Mouse (Mus musculus) midbrain, embryonic 11.5 days (tissue): Measurements from ENCODE around the gene Sox6. TPM values are rescaled to one million over a fixed set of nuclear protein-coding genes. Genes with fewer than 3 reads are reported as not detected.

Experiments used
- ATAC-seq: fragments of 200-750 bp; cut with Nextera tagmentation; 2 replicates; pipeline ENCODE4 v1.8.0; 2017; ENCODE audit warnings: moderate TSS enrichment, moderate library complexity; ENCODE audit not compliant: low FRiP score
- DNase-seq: peaks from one replicate; pipeline ENCODE4 v3.0.0; 2015; ENCODE audit warnings: low spot score; ENCODE audit errors: missing footprints
- H3K27ac ChIP-seq: fragments of 300-500 bp; sonication (generic); 2 replicates; pipeline ENCODE4 v1.5.1; 2014; ENCODE audit warnings: low read depth, low read length
- H3K27me3 ChIP-seq: fragments of 300-500 bp; sonication (generic); 2 replicates; pipeline ENCODE4 v1.6.1; 2014; ENCODE audit warnings: mild to moderate bottlenecking, low read length, moderate library complexity, mixed read lengths; ENCODE audit not compliant: control insufficient read depth, insufficient read depth
- H3K36me3 ChIP-seq: fragments of 300-500 bp; sonication (generic); 2 replicates; pipeline ENCODE4 v1.6.1; 2014; ENCODE audit warnings: mild to moderate bottlenecking, low read length, moderate library complexity, mixed read lengths; ENCODE audit not compliant: control insufficient read depth, insufficient read depth
- H3K4me1 ChIP-seq: fragments of 300-500 bp; sonication (generic); 2 replicates; pipeline ENCODE4 v1.6.1; 2014; ENCODE audit warnings: low read length; ENCODE audit not compliant: control insufficient read depth, insufficient read depth
- H3K4me2 ChIP-seq: fragments of 300-500 bp; sonication (generic); 2 replicates; pipeline ENCODE4 v1.6.1; 2014; ENCODE audit warnings: mild to moderate bottlenecking, moderate library complexity
- H3K4me3 ChIP-seq: fragments of 300-500 bp; sonication (generic); 2 replicates; pipeline ENCODE4 v1.5.1; 2014; ENCODE audit warnings: low read depth, low read length
- H3K9ac ChIP-seq: fragments of 300-500 bp; sonication (generic); 2 replicates; pipeline ENCODE4 v1.6.1; 2014; ENCODE audit warnings: low read length
- H3K9me3 ChIP-seq: fragments of 300-500 bp; sonication (generic); 2 replicates; pipeline ENCODE4 v1.6.1; 2016; ENCODE audit warnings: low read length; ENCODE audit not compliant: control insufficient read depth
- WGBS: fragments of 180-500 bp; shearing (Covaris S2); extraction: QIAGEN DNeasy Blood & Tissue Kit; methylation state at CpG from one replicate; pipeline ENCODE4 v1.1.7; 2014; 5-methylcytosine and 5-hydroxymethylcytosine counted together
- polyA plus RNA-seq: library from polyadenylated mRNA; unstranded; fragments of >200 nt; fragmentation: Nextera tagmentation; extraction: Ambion mirVana; gene quantifications from 2 replicates; pipeline ENCODE4 v1.2.1, GENCODE M21; 2014

Sox6 gene
- polyA plus RNA-seq, 1 experiment from 2014 or later = 42.7 TPM

DNA sequence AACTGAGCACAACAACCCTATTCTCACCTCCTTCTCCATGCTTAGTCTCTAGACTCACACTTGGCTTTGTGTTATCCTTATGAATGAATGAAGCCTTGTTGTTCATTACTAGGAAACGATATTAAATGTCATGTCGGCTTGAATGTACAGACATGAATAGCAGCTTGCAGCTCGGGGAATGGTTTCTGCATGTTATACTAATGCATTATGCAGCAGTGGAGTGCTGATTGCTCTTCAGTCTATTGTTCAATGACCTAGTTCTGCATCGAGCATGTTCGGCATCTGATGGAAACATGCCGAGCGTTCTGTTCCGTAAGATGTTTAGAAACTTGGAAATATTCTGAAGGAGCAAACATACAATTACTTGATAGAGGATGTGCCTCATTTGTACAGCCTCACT is 524.9 kb downstream of the Sox6 start:
- peak; percentile 39 for DNase-seq
- no peaks in the 10 kb centered on the region for H3K27me3 ChIP-seq
- 88% methylated on average over 8 of the region's 8 CpGs for WGBS
- H3K9ac ChIP-seq = no peak overlapping the region
- H3K4me2 ChIP-seq = no peak overlapping the region
- no peaks in the 10 kb centered on the region for H3K4me1 ChIP-seq
- H3K27ac ChIP-seq = no peak overlapping the region
- no peak overlapping the region for H3K4me3 ChIP-seq
- H3K36me3 ChIP-seq = no peaks in the 10 kb centered on the region
- no peaks in the 10 kb centered on the region for H3K9me3 ChIP-seq
- ATAC-seq = no peak

DNA sequence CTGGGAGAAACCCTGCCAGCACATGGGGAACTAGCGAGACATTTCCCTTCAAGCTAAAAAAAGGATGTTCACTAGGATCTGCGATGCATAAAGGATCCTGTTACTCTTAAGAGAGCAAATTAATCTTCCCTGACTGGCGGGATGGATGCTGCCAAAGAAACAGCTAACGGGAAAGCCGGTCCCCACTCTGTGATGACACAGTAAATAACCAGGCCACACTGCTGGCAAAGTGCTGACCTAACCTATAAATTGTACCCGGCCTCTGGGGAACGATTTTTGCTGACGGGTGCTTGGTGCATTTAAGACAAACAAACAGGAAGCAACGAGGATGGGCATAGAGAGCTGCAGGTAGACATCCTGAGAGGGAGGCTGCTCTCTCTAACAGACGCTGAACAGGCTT is 526.8 kb downstream of the Sox6 start:
- peak; percentile 75 for DNase-seq
- Histone ChIP-seq H3K4me2 (no peak overlapping the region), H3K4me1 (no peaks in the 10 kb centered on the region), H3K4me3 (no peak overlapping the region), H3K9ac (no peak overlapping the region), H3K27ac (no peak overlapping the region), H3K9me3 (no peaks in the 10 kb centered on the region), H3K36me3 (no peaks in the 10 kb centered on the region), H3K27me3 (no peaks in the 10 kb centered on the region)
- WGBS = 80% methylated on average over 10 of the region's 10 CpGs
- no peak for ATAC-seq

GRCm38 (mm10) chr7:115511091-115511490 is 527.5 kb downstream of the Sox6 start:
- Histone ChIP-seq H3K9me3 (no peaks in the 10 kb centered on the region), H3K36me3 (no peaks in the 10 kb centered on the region), H3K4me1 (no peaks in the 10 kb centered on the region), H3K4me3 (no peak overlapping the region), H3K27ac (no peak overlapping the region), H3K4me2 (no peak overlapping the region), H3K27me3 (no peaks in the 10 kb centered on the region), H3K9ac (no peak overlapping the region)
- 90% methylated on average over 5 of the region's 5 CpGs for WGBS
- ATAC-seq (no peak), DNase-seq (peak; percentile 4)

DNA sequence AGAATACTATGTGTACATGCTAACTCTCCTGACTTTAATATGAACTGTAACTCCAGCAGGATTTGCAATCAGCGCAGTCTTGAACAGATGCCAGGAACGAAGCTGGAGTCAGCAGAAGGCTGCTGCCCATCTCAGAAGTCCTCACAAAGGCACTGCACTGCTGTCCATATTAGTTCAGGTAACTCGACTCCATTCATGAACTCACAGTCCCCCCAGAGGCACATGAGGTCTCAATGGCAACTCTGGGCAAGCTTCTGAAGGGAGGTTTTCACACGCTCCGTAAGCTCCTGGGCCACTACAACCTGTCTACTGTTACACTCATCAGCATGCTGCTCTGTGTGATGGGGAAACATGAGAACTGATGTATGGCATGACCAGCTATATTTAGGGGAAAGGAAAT is 528.6 kb downstream of the Sox6 start:
- 77% methylated on average over 5 of the region's 5 CpGs for WGBS
- H3K9ac ChIP-seq = no peak overlapping the region
- no peak overlapping the region for H3K4me2 ChIP-seq
- no peak overlapping the region for H3K27ac ChIP-seq
- H3K27me3 ChIP-seq = no peaks in the 10 kb centered on the region
- ATAC-seq = no peak
- H3K9me3 ChIP-seq = no peaks in the 10 kb centered on the region
- no peaks in the 10 kb centered on the region for H3K4me1 ChIP-seq
- peak; percentile 66 for DNase-seq
- H3K36me3 ChIP-seq = no peaks in the 10 kb centered on the region
- no peak overlapping the region for H3K4me3 ChIP-seq

DNA sequence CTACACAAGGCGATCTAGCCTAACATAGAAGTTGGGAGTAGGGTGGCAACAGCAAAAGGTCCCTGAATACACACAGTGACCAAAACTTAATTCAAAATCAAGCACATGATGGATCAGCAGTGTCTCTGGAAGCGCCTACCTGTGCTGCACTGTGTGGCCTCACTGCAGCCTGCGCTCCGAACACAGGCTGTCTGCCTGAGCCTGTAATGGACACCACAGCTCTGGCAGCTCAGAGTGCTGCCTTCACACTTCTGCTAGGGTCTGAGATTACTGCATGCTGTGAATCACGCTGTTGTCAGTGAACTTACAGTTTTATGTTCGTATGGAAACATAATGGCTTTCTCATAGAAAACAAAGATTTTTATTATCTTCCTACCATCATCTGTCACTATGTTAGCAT is 532.2 kb downstream of the Sox6 start:
- 87% methylated on average over 6 of the region's 6 CpGs for WGBS
- H3K9me3 ChIP-seq = no peaks in the 10 kb centered on the region
- H3K4me1 ChIP-seq = peaks cover 11% of the 10 kb centered on the region
- H3K27ac ChIP-seq = no peak overlapping the region
- no peaks in the 10 kb centered on the region; the same call in 1 of the 2 replicates for H3K27me3 ChIP-seq
- H3K9ac ChIP-seq = no peak overlapping the region
- no peak overlapping the region for H3K4me3 ChIP-seq
- H3K4me2 ChIP-seq = no peak overlapping the region
- DNase-seq (peak; percentile 31), ATAC-seq (no peak)
- no peaks in the 10 kb centered on the region for H3K36me3 ChIP-seq

- H3K27ac ChIP-seq = no peak overlapping the region
- H3K9me3 ChIP-seq = no peaks in the 10 kb centered on the region
- H3K4me2 ChIP-seq = no peak overlapping the region
- ATAC-seq = no peak
- H3K36me3 ChIP-seq = no peaks in the 10 kb centered on the region
- DNase-seq = peak; percentile 89
- no peak overlapping the region for H3K9ac ChIP-seq
- 15% methylated on average over 3 of the region's 3 CpGs for WGBS
- no peaks in the 10 kb centered on the region; the same call in 1 of the 2 replicates for H3K27me3 ChIP-seq
- H3K4me1 ChIP-seq = peaks cover 13% of the 10 kb centered on the region
- H3K4me3 ChIP-seq = no peak overlapping the region
Measured at GRCm38 (mm10) chr7:115501497-115501896, 537.1 kb downstream of the Sox6 start.

- H3K36me3 ChIP-seq = no peaks in the 10 kb centered on the region
- no peak overlapping the region for H3K27ac ChIP-seq
- peaks cover 13% of the 10 kb centered on the region for H3K4me1 ChIP-seq
- no peaks in the 10 kb centered on the region; the same call in 1 of the 2 replicates for H3K27me3 ChIP-seq
- peak; percentile 82 for DNase-seq
- no peak overlapping the region for H3K4me3 ChIP-seq
- H3K4me2 ChIP-seq = no peak overlapping the region
- no peak for ATAC-seq
- no peak overlapping the region for H3K9ac ChIP-seq
- H3K9me3 ChIP-seq = no peaks in the 10 kb centered on the region
Measured at GRCm38 (mm10) chr7:115500825-115501224, 537.8 kb downstream of the Sox6 start.

DNA sequence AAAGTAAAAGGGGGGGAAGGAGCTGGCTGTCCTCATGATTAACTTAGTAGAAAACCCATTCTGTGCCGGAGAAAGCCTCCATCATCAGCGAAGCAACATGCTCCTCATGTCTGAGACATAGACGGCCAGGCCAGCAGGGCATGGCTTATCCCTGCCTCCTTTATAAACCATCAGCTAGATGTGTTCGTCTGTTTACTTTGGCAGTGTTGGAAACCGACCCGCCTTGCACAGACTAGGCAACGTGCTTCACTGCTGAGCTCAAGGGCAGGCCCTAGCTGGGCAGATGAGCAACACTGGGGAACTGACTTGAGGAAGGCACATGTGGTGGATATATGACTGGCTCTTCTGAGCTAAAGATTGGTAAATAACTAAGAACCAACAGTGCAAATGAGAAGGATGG is 538.4 kb downstream of the Sox6 start:
- no peak overlapping the region for H3K4me2 ChIP-seq
- no peak overlapping the region for H3K27ac ChIP-seq
- peaks cover 13% of the 10 kb centered on the region for H3K4me1 ChIP-seq
- WGBS = 55% methylated on average over 7 of the region's 7 CpGs
- H3K4me3 ChIP-seq = no peak overlapping the region
- peak; percentile 81 for DNase-seq
- no peak overlapping the region for H3K9ac ChIP-seq
- no peaks in the 10 kb centered on the region for H3K36me3 ChIP-seq
- H3K27me3 ChIP-seq = no peaks in the 10 kb centered on the region; the same call in 1 of the 2 replicates
- no peak for ATAC-seq
- H3K9me3 ChIP-seq = no peaks in the 10 kb centered on the region

DNA sequence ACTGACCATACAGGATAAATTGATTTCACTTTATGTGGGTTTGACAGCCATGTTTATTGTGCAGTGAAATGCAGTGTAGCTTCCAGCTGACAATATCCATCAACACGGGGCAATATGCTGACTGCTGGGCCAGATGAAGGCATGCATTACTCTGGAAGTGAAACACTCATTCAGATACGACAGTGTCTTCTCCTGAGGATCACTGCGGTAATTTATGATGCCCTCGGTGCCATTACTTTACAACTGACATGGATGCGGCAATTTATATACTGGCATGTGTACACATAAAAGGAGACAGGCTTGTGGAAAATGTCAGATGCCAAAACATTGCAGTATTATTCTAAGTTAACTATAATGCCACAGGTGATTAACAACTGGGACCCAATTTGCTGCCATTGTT is 546.9 kb downstream of the Sox6 start:
- Histone ChIP-seq H3K27me3 (no peaks in the 10 kb centered on the region), H3K36me3 (no peaks in the 10 kb centered on the region), H3K9me3 (no peaks in the 10 kb centered on the region), H3K27ac (no peak overlapping the region), H3K9ac (no peak overlapping the region), H3K4me3 (no peak overlapping the region), H3K4me1 (no peaks in the 10 kb centered on the region; the same call in 1 of the 2 replicates), H3K4me2 (no peak overlapping the region)
- no peak for ATAC-seq
- peak; percentile 59 for DNase-seq
- 94% methylated on average over 5 of the region's 5 CpGs for WGBS

- Histone ChIP-seq H3K9me3 (no peaks in the 10 kb centered on the region), H3K36me3 (no peaks in the 10 kb centered on the region), H3K27me3 (no peaks in the 10 kb centered on the region), H3K27ac (no peak overlapping the region), H3K4me3 (no peak overlapping the region), H3K4me2 (no peak overlapping the region), H3K9ac (no peak overlapping the region), H3K4me1 (no peaks in the 10 kb centered on the region; the same call in 1 of the 2 replicates)
- no peak for ATAC-seq
- DNase-seq = peak; percentile 82
- 56% methylated on average over 10 of the region's 10 CpGs for WGBS
Measured at GRCm38 (mm10) chr7:115489608-115490007, 549.0 kb downstream of the Sox6 start.
